Mouse (Mus musculus): ENCODE results near the gene Lrriq1. TPM values are rescaled to one million over a fixed set of nuclear protein-coding genes. Genes with fewer than 3 reads are reported as not detected.

Gene Lrriq1
- polyA plus RNA-seq, 1 experiment from 2014 or later, result 7.3 TPM

DNA sequence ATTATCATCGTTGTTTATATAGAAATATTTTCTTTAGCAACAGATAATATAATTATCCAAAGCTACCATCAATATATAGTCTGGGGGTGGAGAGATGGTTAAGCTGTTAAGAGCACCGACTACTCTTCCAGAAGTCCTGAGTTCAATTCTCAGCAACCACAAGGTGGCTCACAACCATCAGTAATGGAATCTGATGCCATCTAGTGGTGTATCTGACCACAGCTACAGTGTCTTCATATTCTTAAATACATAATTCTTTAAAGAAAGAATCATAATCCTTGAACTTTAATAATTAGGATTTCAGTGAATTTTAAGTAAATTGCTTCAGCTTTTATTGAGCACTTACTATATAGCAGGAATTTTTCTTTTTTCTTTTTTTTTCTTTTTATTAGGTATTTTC is 128.0 kb downstream of the Lrriq1 start:
- Histone ChIP-seq H3K4me3 (no peak overlapping the region), H3K27me3 (no peaks in the 10 kb centered on the region), H3K36me3 (no peaks in the 10 kb centered on the region), H3K27ac (no peak overlapping the region), H3K4me2 (no peak overlapping the region), H3K4me1 (replicated peaks) (no peaks in the 10 kb centered on the region), H3K9me3 (no peaks in the 10 kb centered on the region), H3K9ac (no peak overlapping the region)
- no peak for ATAC-seq (ENCODE audit: low FRiP score)
- 84% methylated on average over 2 of the region's 2 CpGs for WGBS

DNA sequence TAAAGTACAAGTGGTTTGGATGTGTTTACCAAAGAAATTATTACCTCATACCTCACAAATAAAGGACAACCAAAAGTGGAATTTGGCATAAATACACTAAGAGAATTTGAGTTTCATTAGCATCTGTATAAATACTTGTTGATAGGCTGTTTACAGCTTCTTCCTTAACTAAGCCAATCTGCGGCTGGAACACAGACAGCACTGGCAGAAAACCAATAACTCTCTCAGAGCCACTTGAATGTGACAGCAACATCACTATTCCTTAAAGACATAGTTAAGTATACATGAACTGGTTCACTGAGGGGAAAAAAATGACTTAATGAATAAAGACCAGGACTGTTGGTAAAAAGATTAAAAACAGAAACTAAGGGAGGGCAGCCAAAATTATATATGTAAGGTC is 150.0 kb downstream of the Lrriq1 start:
- 64% methylated on average over 1 of the region's 1 CpGs for WGBS
- ATAC-seq (ENCODE audit: low FRiP score), result no peak
- Histone ChIP-seq H3K4me1 (replicated peaks) (no peaks in the 10 kb centered on the region), H3K27ac (no peak overlapping the region), H3K4me2 (no peak overlapping the region), H3K9ac (no peak overlapping the region), H3K27me3 (no peaks in the 10 kb centered on the region), H3K36me3 (no peaks in the 10 kb centered on the region), H3K4me3 (no peak overlapping the region), H3K9me3 (no peaks in the 10 kb centered on the region)

DNA sequence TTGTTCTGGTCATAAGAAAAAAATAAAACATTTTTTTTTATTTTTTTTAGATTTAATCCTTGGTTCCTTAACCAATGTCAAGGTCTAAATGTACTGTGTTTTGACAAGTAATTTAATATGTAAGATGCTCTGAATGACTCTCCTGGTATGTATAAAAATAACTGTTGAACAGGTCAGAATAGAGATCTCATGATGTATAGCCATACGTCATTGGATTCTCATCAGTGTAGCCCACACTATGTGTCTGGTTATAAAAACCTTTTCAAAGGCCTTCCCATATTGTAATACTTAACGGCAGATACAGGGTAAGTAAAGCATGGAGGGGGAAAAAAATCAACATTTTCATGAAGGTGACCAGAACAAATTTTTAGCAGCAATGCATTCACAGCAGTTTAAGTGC is 186.5 kb downstream of the Lrriq1 start:
- no peak overlapping the region for H3K4me3 ChIP-seq
- H3K4me2 ChIP-seq, result no peak overlapping the region
- 84% methylated on average over 2 of the region's 2 CpGs for WGBS

DNA sequence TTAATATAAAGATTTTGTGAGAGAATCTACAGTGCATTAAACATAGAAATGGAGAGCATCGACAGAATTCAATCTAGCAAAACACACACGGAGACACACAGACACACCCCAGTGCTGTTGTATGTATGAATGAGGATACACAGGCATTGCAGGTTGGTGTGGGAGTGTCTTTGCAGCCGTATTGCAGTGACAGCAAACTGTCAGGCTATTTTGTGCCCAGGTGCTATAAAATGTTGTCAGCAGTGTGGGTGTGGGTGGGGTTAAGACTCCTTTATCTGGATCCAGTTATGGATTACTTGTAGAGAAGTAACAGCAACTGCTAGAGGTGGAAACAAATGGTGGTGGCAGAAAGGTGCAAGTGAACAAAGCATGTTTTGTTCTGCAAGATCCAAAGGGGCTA is 189.5 kb downstream of the Lrriq1 start:
- no peaks in the 10 kb centered on the region for H3K9me3 ChIP-seq
- no peaks in the 10 kb centered on the region for H3K27me3 ChIP-seq
- H3K4me3 ChIP-seq, result no peak overlapping the region
- H3K4me2 ChIP-seq, result no peak overlapping the region
- H3K4me1 ChIP-seq (replicated peaks), result no peaks in the 10 kb centered on the region
- ATAC-seq (ENCODE audit: low FRiP score), result no peak
- H3K36me3 ChIP-seq, result no peaks in the 10 kb centered on the region
- 82% methylated on average over 3 of the region's 3 CpGs for WGBS
- H3K27ac ChIP-seq, result no peak overlapping the region
- no peak overlapping the region for H3K9ac ChIP-seq

More for the DNA sequence above, 186.5 kb downstream of the Lrriq1 start:
- Histone ChIP-seq H3K4me1 (replicated peaks) (no peaks in the 10 kb centered on the region), H3K9ac (no peak overlapping the region), H3K27ac (no peak overlapping the region), H3K27me3 (no peaks in the 10 kb centered on the region), H3K9me3 (no peaks in the 10 kb centered on the region), H3K36me3 (no peaks in the 10 kb centered on the region)
- no peak for ATAC-seq (ENCODE audit: low FRiP score)

DNA sequence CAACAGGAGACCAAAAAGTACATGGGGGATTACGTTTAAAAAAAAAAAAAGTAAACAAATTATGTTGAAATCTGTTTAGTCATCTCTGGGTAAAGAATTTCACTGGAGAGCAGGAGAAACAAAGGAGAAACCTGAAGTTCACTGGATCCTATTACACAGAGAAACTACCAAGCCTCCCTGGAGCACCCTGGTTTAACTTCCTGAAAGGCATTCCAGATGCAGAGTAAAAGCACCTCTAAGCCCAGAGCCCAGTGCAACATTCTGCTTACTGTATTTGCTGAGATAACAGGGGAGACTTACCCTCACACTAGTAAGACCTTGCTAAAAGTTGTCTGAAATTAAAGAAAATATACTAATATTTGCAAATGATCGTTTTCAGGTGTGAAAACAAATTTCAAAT is 191.1 kb downstream of the Lrriq1 start:
- H3K9ac ChIP-seq, result no peak overlapping the region
- no peak overlapping the region for H3K27ac ChIP-seq
- H3K4me3 ChIP-seq, result no peak overlapping the region
- H3K27me3 ChIP-seq, result no peaks in the 10 kb centered on the region
- H3K4me1 ChIP-seq (replicated peaks), result no peaks in the 10 kb centered on the region
- 74% methylated on average over 2 of the region's 2 CpGs for WGBS
- H3K4me2 ChIP-seq, result no peak overlapping the region
- no peak for ATAC-seq (ENCODE audit: low FRiP score)
- H3K9me3 ChIP-seq, result no peaks in the 10 kb centered on the region
- H3K36me3 ChIP-seq, result no peaks in the 10 kb centered on the region

DNA sequence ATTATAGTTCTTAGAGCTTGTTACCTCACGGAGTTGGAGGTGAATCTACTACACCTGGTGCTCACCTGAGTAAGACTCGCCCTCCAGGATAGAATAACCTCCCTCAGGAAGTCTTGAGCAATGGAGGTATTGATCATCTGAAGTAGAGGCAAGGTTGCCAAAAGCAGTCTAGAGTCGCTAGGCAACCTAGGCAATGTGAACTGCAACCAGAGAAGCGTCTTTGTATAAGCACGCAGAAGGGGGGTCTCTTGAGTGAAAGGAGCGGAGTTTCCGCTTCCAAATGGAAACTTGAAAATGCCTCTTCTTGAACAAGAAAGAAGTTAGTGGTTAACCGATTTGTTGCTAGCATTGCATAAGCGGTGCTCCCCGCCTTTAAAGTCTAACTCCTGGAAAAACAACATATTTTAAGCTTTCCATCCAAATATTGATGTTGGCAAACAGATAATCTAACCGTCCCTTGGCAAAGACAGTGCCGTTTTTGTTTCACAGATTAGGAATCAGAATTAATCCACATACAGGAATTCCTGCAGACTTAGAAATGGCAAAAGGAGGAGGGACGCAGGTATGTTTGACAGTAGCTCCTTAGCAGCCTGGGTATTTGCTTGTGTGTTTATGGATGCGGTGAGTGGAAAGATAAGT is 201.0 kb downstream of the Lrriq1 start:
- 1% methylated on average over 14 of the region's 14 CpGs for WGBS

DNA sequence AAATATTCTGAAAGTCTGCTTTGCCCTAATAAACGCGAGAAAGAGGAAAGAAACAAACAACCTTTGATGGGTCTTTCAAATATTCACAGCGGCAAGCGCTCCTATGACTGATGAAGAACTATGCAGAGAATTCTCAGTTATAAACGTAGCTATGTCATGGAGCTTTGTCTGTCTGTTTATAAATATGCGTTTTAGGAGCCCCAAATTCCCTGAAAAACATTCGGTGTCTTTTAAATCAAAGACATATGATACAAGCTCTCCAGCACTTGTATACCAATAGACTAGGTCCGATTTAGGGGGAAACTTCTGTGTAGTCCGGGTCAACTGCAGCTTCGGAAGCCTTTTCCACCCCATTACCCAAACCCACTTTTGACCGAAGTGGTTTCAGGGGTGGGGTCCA is 205.2 kb downstream of the Lrriq1 start:
- Histone ChIP-seq H3K4me3 (no peak overlapping the region), H3K36me3 (no peaks in the 10 kb centered on the region), H3K9ac (no peak overlapping the region), H3K9me3 (no peaks in the 10 kb centered on the region), H3K4me2 (no peak overlapping the region), H3K27me3 (peaks cover 81% of the 10 kb centered on the region), H3K4me1 (replicated peaks) (peaks cover 11% of the 10 kb centered on the region), H3K27ac (no peak overlapping the region)
- no peak for ATAC-seq (ENCODE audit: low FRiP score)
- 2% methylated on average over 11 of the region's 11 CpGs for WGBS

More for the DNA sequence above, 201.0 kb downstream of the Lrriq1 start:
- peaks cover 73% of the 10 kb centered on the region for H3K27me3 ChIP-seq
- H3K4me1 ChIP-seq (replicated peaks), result no peaks in the 10 kb centered on the region; the same call in 1 of the 2 replicates
- H3K27ac ChIP-seq, result no peak overlapping the region
- no peaks in the 10 kb centered on the region for H3K9me3 ChIP-seq
- no peak overlapping the region for H3K9ac ChIP-seq
- no peak overlapping the region for H3K4me2 ChIP-seq
- no peak overlapping the region for H3K4me3 ChIP-seq
- ATAC-seq (ENCODE audit: low FRiP score), result no peak
- H3K36me3 ChIP-seq, result no peaks in the 10 kb centered on the region

DNA sequence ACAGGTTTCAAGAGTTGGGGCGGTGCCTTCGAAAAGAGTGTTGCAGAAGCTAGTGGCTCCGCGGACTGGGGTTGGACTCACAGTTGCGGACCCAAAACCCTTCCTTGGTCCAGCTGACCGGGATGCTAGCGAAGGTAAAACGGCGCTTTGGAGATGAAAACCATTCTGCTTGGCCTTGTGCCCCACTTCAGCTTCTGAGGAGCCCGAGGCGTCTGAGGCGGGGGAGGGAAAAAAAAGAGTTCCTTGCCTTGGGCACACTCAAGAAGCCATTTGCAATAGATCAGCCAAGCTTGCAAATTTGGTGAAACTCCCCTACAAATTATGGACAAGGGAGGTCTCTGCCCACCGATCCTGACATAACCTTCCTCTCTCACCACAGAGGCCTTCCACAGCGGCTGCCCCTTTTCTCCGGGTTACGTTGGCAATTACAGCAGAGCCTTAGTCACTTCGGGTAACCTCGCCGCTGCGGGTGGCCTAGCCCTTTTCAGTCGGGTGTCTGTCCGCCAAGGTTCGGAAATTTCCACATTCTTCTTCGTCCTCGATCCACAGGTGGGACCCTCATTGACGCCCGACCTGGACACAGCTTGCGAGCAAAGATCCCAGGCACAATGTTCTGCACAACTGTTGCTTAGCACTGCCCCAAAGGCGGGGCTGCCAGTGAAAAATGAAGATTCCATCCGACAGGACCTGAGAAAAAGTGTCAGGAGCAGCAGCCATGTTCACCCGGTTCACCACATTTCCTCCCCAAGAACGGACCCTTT is 206.2 kb downstream of the Lrriq1 start, which contains the start of gene Alx1:
Alx1 (minus strand) TSS at position 486 of the 761 bp plus-strand sequence.
- WGBS, result under 1% methylated on average over 32 of the region's 32 CpGs
- Histone ChIP-seq H3K27ac (no peak within 1 kb of the TSS), H3K27me3 (peaks cover 77% of the 10 kb centered on the region), H3K9ac (no peak within 1 kb of the TSS), H3K9me3 (no peaks in the 10 kb centered on the region), H3K4me3 (no peak within 1 kb of the TSS), H3K4me2 (no peak within 1 kb of the TSS), H3K36me3 (no peaks in the 10 kb centered on the region), H3K4me1 (replicated peaks) (peaks cover 11% of the 10 kb centered on the region)
- no peak for ATAC-seq (ENCODE audit: low FRiP score)

DNA sequence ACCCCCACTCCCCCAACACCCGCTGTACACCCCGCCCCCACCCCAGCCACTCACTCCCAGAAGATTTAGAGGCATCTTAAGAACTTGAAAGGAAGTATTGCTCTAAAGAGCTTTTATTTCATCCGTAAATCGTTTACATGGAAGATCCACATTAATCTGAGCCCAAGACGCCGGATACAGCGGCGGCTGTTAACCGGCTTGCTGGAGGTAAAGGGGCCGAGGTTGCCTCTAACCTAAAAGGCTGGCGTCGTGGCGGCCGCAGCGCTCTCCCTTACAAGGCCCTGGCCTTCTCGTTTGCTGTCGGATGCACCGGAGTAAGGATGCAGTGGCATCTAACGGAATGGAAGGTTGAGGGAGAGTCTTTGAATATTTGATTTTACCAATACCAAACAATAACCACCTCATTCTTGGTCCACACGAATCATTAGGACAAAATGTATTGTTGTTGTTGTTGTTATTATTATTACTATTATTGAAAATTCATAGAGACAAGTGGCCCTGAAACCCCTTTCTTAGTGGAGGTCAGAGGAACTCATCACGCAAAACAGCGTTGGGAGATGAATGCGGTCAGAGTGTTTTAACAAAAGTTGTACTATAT is 206.9 kb downstream of the Lrriq1 start:
- no peak for ATAC-seq (ENCODE audit: low FRiP score)
- peaks cover 11% of the 10 kb centered on the region for H3K4me1 ChIP-seq (replicated peaks)
- no peaks in the 10 kb centered on the region for H3K36me3 ChIP-seq
- H3K4me2 ChIP-seq, result peak overlapping the region; percentile 50; the same call in 1 of the 2 replicates
- under 1% methylated on average over 23 of the region's 23 CpGs for WGBS
- H3K4me3 ChIP-seq, result no peak overlapping the region
- no peaks in the 10 kb centered on the region for H3K9me3 ChIP-seq
- H3K27me3 ChIP-seq, result peaks cover 71% of the 10 kb centered on the region
- H3K9ac ChIP-seq, result no peak overlapping the region
- no peak overlapping the region for H3K27ac ChIP-seq

DNA sequence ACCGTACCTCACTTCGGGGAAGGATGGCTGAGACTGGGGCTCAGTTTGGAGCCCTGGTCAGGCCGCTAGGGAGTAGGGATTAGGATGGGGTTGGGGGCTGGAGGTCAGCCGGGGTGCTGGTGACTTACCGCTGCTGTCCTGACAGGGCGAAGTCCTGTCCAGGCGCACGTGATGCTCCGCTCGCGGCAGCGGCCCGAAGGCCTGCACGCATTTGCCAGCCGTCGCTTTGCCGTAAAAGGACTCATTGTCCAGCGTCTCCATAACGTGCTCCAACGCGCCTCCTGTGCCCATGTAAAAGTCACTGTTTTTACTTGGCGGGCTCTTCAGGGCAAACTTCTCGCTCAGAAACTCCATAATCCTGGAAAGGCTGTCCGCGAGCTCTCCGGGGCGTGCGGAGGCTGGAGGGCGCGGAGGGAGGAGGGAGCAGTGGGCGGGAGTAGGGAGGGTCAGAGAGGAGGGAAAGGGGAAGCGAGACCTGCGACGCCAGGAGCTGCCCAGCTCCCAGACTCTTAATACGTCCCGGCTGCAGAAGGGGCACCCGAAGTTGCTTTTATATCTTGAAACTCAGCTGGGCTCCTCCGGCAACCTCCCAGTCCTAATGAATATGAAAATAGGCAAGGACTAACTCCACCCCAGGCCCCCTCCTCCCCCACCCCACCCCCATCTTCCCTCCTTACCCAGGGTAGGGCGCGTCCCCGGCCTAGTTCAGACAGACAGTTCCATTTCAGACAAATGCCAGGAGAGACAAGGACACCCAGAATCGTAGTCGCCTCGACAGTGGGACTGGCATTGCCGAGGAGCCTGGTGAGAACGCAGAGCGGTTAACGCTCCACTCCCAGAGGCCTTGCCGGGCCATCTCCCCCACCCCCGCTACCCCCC is 207.6 kb downstream of the Lrriq1 start:
- Histone ChIP-seq H3K27ac (no peak overlapping the region), H3K27me3 (peaks cover 74% of the 10 kb centered on the region), H3K9me3 (no peaks in the 10 kb centered on the region), H3K36me3 (no peaks in the 10 kb centered on the region), H3K4me1 (replicated peaks) (peaks cover 11% of the 10 kb centered on the region), H3K9ac (no peak overlapping the region), H3K4me2 (peak overlapping the region; percentile 50), H3K4me3 (peak overlapping the region; percentile 24)
- under 1% methylated on average over 49 of the region's 50 CpGs for WGBS
- peak; percentile 58 for ATAC-seq (ENCODE audit: low FRiP score)

DNA sequence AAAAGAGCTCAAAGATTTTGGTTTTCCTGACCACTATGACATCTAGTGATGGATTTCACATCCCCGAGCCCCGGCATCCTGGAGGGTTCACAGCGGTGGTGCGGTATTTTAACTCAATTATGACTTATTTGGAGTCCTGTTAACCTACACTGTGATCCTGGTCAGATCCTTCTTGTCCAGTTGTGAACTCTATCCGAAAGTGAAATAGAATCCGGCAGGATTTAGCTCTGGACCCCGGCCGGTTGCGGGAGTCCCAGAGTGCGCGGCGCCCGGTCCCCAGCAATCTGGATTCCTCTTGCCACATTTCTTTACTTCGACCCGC is 208.2 kb downstream of the Lrriq1 start:
- Histone ChIP-seq H3K36me3 (no peaks in the 10 kb centered on the region), H3K4me1 (replicated peaks) (peaks cover 11% of the 10 kb centered on the region), H3K9me3 (no peaks in the 10 kb centered on the region), H3K27me3 (peaks cover 69% of the 10 kb centered on the region), H3K4me2 (peak overlapping the region; percentile 50), H3K4me3 (peak overlapping the region; percentile 24), H3K27ac (no peak overlapping the region), H3K9ac (no peak overlapping the region)
- WGBS, result under 1% methylated on average over 15 of the region's 15 CpGs
- peak; percentile 26; the same call in 1 of the 2 replicates for ATAC-seq (ENCODE audit: low FRiP score)

All from hindbrain, embryonic 13.5 days (tissue).